Mouse (Mus musculus): ENCODE measurements at regions not wholly inside any gene's neighbourhood (a gene's known extent, or its start where the extent isn't known, plus 50 kb on each side); places are given as distances from the start of the nearest gene placed in this dataset.

DNA sequence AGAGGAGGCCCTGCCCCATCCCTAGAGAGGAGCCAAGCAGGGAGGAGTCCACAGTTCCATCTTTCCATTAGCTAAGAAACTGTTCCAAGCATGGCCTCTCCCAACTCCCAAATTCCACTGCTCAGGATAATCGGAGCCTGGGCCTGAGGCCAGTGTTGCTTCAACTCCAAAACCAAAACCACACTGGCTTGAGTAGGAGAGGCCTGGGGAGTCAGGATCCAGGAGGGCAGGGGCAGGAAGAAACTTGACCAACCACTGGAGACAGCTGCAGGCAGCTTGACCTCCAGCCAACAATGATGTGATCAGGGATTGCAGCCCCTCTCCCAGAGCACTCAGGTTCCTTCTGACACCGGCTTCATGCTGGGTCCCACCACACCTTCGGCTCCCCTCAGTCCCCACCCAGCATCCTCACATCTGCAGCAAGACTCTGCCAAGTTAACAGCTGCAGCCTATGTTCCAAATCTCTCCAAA is 99.1 kb upstream of the Zmiz1 start:
- H3K4me3 ChIP-seq (ENCODE audit: low read depth, low read length), result no peak overlapping the region
- no peaks in the 10 kb centered on the region for H3K4me1 ChIP-seq (replicated peaks; ENCODE audit: control insufficient read depth, insufficient read depth, low read length)
- ATAC-seq, result no peak
- no peak overlapping the region for H3K9ac ChIP-seq (ENCODE audit: low read depth, low read length)
- no peaks in the 10 kb centered on the region for H3K9me3 ChIP-seq (ENCODE audit: control insufficient read depth)
- H3K4me2 ChIP-seq (replicated peaks; ENCODE audit: low read depth), result no peak overlapping the region
- H3K27ac ChIP-seq (ENCODE audit: low read depth, low read length), result no peak overlapping the region
- no peaks in the 10 kb centered on the region for H3K36me3 ChIP-seq (ENCODE audit: control insufficient read depth, insufficient read depth)
- H3K27me3 ChIP-seq (replicated peaks; ENCODE audit: control insufficient read depth, insufficient read depth, low read length), result no peaks in the 10 kb centered on the region
- no peak for TF ChIP-seq CTCF (IDR thresholded peaks at IDR 0.05; ENCODE audit: low read depth)
- WGBS, result 65% methylated on average over 3 of the region's 3 CpGs

DNA sequence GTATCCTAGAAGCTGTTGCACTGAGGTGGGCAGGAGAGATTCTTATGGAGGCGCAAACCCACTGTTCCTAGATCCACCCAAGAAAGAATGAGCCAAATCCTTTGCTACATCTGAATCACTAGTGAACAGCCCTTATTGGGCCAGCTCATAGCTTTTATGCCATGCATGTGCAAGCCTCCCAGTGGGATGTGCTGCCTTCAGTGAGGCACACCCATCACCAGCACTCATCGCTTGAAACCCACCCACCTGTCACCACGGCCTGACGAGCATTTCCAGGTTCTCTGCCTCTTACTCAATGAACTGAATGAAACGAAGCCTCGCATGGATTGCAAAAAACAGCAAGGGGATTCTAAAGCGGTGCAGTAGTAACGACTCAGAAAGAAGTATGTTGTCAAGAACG is 98.3 kb upstream of the Zmiz1 start:
- no peaks in the 10 kb centered on the region for H3K36me3 ChIP-seq (ENCODE audit: control insufficient read depth, insufficient read depth)
- no peak overlapping the region for H3K4me2 ChIP-seq (replicated peaks; ENCODE audit: low read depth)
- 90% methylated on average over 9 of the region's 9 CpGs for WGBS
- TF ChIP-seq CTCF (IDR thresholded peaks at IDR 0.05; ENCODE audit: low read depth), result no peak
- H3K27me3 ChIP-seq (replicated peaks; ENCODE audit: control insufficient read depth, insufficient read depth, low read length), result no peaks in the 10 kb centered on the region
- H3K27ac ChIP-seq (ENCODE audit: low read depth, low read length), result no peak overlapping the region
- H3K9ac ChIP-seq (ENCODE audit: low read depth, low read length), result no peak overlapping the region
- ATAC-seq, result no peak
- H3K9me3 ChIP-seq (ENCODE audit: control insufficient read depth), result no peaks in the 10 kb centered on the region
- no peaks in the 10 kb centered on the region for H3K4me1 ChIP-seq (replicated peaks; ENCODE audit: control insufficient read depth, insufficient read depth, low read length)
- H3K4me3 ChIP-seq (ENCODE audit: low read depth, low read length), result no peak overlapping the region

DNA sequence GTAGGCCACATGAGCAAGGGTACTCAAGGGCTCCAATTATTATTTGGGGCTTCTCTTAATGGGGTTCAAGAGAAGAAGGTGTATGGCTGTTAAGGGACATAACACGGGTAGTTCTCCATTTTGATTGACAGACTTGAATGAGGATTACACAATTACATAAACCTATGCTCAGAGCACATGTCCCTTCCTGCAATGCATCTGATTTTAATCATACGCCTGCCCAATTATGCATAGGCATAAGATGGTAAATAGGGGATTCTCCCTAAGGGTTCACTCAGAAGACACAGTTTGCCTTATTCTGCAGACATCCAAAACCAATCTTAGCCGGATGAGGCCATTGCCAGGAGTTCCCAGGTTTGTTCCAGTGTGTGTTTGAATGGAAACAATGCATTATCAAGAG is 97.9 kb upstream of the Zmiz1 start:
- WGBS, result 83% methylated on average over 3 of the region's 3 CpGs
- ATAC-seq, result no peak
- Histone ChIP-seq H3K27me3 (replicated peaks; ENCODE audit: control insufficient read depth, insufficient read depth, low read length) (no peaks in the 10 kb centered on the region), H3K27ac (ENCODE audit: low read depth, low read length) (no peak overlapping the region), H3K4me3 (ENCODE audit: low read depth, low read length) (no peak overlapping the region), H3K4me1 (replicated peaks; ENCODE audit: control insufficient read depth, insufficient read depth, low read length) (no peaks in the 10 kb centered on the region), H3K36me3 (ENCODE audit: control insufficient read depth, insufficient read depth) (no peaks in the 10 kb centered on the region), H3K9ac (ENCODE audit: low read depth, low read length) (no peak overlapping the region), H3K4me2 (replicated peaks; ENCODE audit: low read depth) (no peak overlapping the region), H3K9me3 (ENCODE audit: control insufficient read depth) (no peaks in the 10 kb centered on the region)
- no peak for TF ChIP-seq CTCF (IDR thresholded peaks at IDR 0.05; ENCODE audit: low read depth)

DNA sequence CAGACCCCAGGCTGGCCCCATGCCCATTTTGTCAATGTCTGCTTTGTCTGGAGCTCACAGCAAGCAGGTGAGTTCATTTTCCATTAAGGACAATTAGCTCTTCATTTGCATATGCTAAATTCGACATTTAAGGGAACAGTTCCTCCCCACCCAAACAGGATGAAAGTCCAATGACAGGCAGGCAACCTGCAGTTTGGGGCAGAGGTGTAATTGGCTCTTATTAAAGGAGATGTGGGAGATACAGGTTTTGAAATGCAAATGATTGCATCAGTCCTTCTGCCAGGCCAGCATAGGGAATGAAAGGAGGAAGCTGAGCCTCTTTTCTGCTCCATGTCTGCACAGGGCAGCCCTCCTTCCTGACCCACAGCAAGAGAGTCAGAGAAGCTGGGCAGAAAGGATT is 96.2 kb upstream of the Zmiz1 start:
- H3K4me3 ChIP-seq (ENCODE audit: low read depth, low read length), result no peak overlapping the region
- no peak overlapping the region for H3K27ac ChIP-seq (ENCODE audit: low read depth, low read length)
- no peak for TF ChIP-seq CTCF (IDR thresholded peaks at IDR 0.05; ENCODE audit: low read depth)
- H3K36me3 ChIP-seq (ENCODE audit: control insufficient read depth, insufficient read depth), result no peaks in the 10 kb centered on the region
- no peaks in the 10 kb centered on the region for H3K9me3 ChIP-seq (ENCODE audit: control insufficient read depth)
- ATAC-seq, result no peak
- no peaks in the 10 kb centered on the region for H3K27me3 ChIP-seq (replicated peaks; ENCODE audit: control insufficient read depth, insufficient read depth, low read length)
- H3K4me2 ChIP-seq (replicated peaks; ENCODE audit: low read depth), result no peak overlapping the region
- H3K9ac ChIP-seq (ENCODE audit: low read depth, low read length), result no peak overlapping the region
- 24% methylated on average over 1 of the region's 1 CpGs for WGBS
- no peaks in the 10 kb centered on the region for H3K4me1 ChIP-seq (replicated peaks; ENCODE audit: control insufficient read depth, insufficient read depth, low read length)

DNA sequence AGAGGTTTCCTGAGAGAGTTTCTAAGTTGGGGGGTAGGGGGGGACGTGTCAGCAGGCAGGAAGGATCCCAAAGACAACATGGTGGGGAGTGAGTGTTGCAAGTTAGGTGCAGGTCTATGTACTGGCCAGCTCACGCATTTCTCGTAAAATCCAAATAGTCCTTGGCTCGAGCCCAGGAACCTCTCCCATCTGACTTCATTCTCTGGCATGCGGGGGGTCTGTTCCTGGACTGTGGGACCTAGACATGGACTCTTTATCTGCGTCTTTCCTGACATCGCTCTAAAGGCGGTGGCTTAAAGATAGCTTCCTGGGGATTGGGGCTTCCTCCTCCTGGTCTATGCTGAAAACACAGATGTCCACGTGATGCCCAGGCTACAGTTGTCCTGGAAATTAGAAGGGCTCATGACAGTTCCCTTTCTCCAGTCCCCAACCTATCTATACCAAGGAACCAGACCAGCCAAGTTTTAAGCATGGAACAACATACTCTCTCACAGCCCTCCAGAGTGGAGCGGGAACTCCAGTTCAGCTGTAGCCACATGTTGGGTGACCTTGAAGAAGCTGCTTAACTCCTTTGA is 93.7 kb upstream of the Zmiz1 start:
- Histone ChIP-seq H3K9me3 (ENCODE audit: control insufficient read depth) (no peaks in the 10 kb centered on the region), H3K4me2 (replicated peaks; ENCODE audit: low read depth) (no peak overlapping the region), H3K27ac (ENCODE audit: low read depth, low read length) (no peak overlapping the region), H3K9ac (ENCODE audit: low read depth, low read length) (no peak overlapping the region), H3K4me1 (replicated peaks; ENCODE audit: control insufficient read depth, insufficient read depth, low read length) (no peaks in the 10 kb centered on the region), H3K36me3 (ENCODE audit: control insufficient read depth, insufficient read depth) (no peaks in the 10 kb centered on the region), H3K27me3 (replicated peaks; ENCODE audit: control insufficient read depth, insufficient read depth, low read length) (no peaks in the 10 kb centered on the region), H3K4me3 (ENCODE audit: low read depth, low read length) (no peak overlapping the region)
- 53% methylated on average over 10 of the region's 10 CpGs for WGBS
- no peak for ATAC-seq
- no peak for TF ChIP-seq CTCF (IDR thresholded peaks at IDR 0.05; ENCODE audit: low read depth)

DNA sequence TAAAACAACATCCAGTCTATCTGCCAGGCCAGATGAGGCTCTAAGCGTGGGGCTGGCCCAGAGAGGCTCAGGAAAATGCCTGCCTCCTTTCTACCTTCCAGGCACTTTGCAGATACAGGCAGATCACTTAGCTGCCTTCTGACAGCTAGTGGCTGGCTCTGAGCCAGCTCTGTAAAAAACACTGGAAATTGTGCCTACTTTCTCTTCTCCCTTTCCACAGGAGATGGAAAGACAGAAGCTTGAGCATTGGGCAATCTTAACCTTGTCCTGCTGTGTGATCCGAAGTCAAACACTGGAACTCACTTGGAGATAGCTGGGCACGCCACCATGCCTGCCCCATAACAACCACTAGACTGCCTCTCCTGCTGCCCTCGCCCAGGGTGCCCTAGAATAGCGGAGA is 93.0 kb upstream of the Zmiz1 start:
- Histone ChIP-seq H3K9ac (ENCODE audit: low read depth, low read length) (no peak overlapping the region), H3K4me1 (replicated peaks; ENCODE audit: control insufficient read depth, insufficient read depth, low read length) (no peaks in the 10 kb centered on the region), H3K9me3 (ENCODE audit: control insufficient read depth) (no peaks in the 10 kb centered on the region), H3K36me3 (ENCODE audit: control insufficient read depth, insufficient read depth) (no peaks in the 10 kb centered on the region), H3K27me3 (replicated peaks; ENCODE audit: control insufficient read depth, insufficient read depth, low read length) (no peaks in the 10 kb centered on the region), H3K4me2 (replicated peaks; ENCODE audit: low read depth) (no peak overlapping the region), H3K4me3 (ENCODE audit: low read depth, low read length) (no peak overlapping the region), H3K27ac (ENCODE audit: low read depth, low read length) (no peak overlapping the region)
- no peak for ATAC-seq
- TF ChIP-seq CTCF (IDR thresholded peaks at IDR 0.05; ENCODE audit: low read depth), result no peak
- 78% methylated on average over 5 of the region's 5 CpGs for WGBS

Data from intestine, postnatal 0 days (tissue).